Mouse (Mus musculus) hindbrain, postnatal 0 days (tissue): ENCODE results near the gene Grb10. TPM values are rescaled to one million over a fixed set of nuclear protein-coding genes. Genes with fewer than 3 reads are reported as not detected.

Experiments
- ATAC-seq: fragments of 200-750 bp; cut with Nextera tagmentation; 2 replicates; pipeline ENCODE4 v1.8.0; 2017; ENCODE audit warnings: mild to moderate bottlenecking, moderate TSS enrichment, moderate library complexity
- DNase-seq: peaks from one replicate; pipeline ENCODE4 v3.0.0-alpha.2; 2015; ENCODE audit warnings: low spot score
- H3K27ac ChIP-seq: fragments of 300-500 bp; sonication (generic); 2 replicates; pipeline ENCODE4 v1.5.1; 2014; ENCODE audit warnings: mild to moderate bottlenecking
- H3K27me3 ChIP-seq: fragments of 300-500 bp; sonication (generic); 2 replicates; pipeline ENCODE4 v1.6.1; 2014; ENCODE audit warnings: low read length, mixed read lengths; ENCODE audit not compliant: insufficient read depth
- H3K36me3 ChIP-seq: fragments of 300-500 bp; sonication (generic); 2 replicates; pipeline ENCODE4 v1.6.1; 2014; ENCODE audit warnings: low read length, mixed read lengths; ENCODE audit not compliant: insufficient read depth
- H3K4me1 ChIP-seq: fragments of 300-500 bp; sonication (generic); 2 replicates; pipeline ENCODE4 v1.6.1; 2014; ENCODE audit warnings: antibody characterized with exemption, low read length, mixed read lengths; ENCODE audit not compliant: insufficient read depth
- H3K4me2 ChIP-seq: fragments of 300-500 bp; sonication (generic); 2 replicates; pipeline ENCODE4 v1.6.1; 2014; ENCODE audit warnings: low read depth, mild to moderate bottlenecking, low read length, moderate library complexity, mixed read lengths
- H3K4me3 ChIP-seq: fragments of 300-500 bp; sonication (generic); 2 replicates; pipeline ENCODE4 v1.5.1; 2014; ENCODE audit warnings: low read length
- H3K9ac ChIP-seq: fragments of 300-500 bp; sonication (generic); replicated peaks from 2 replicates; pipeline ENCODE4 v1.6.1; 2014; ENCODE audit warnings: mild to moderate bottlenecking, low read length, moderate library complexity, mixed read lengths
- H3K9me3 ChIP-seq: fragments of 300-500 bp; sonication (generic); 2 replicates; pipeline ENCODE4 v1.6.1; 2016; ENCODE audit warnings: low read length, mixed read lengths
- CTCF ChIP-seq: IDR thresholded peaks from 2 replicates; pipeline ENCODE4 v1.5.1; 2016; ENCODE audit warnings: antibody characterized with exemption, control low read depth, low read depth
- whole genome bisulfite sequencing: fragments of 180-500 bp; shearing (Covaris S2); extraction: QIAGEN DNeasy Blood & Tissue Kit; methylation state at CpG from one replicate; pipeline ENCODE4 v1.1.7; 2014; 5-methylcytosine and 5-hydroxymethylcytosine counted together
- polyA plus RNA-seq: library from polyadenylated mRNA; unstranded; fragments of >200 nt; fragmentation: Nextera tagmentation; extraction: Ambion mirVana; gene quantifications from 2 replicates; pipeline ENCODE4 v1.2.1, GENCODE M21; 2015
- total RNA-seq: library from RNA; depleted of rRNA; stranded (reverse); fragments of >200 nt; gene quantifications from 2 replicates; pipeline ENCODE4 v1.2.3, GENCODE M21; 2014; rRNA removed

Grb10 gene
- total and polyA plus RNA-seq, 2 experiments from 2014 or later, result 48.7 to 111 TPM

GRCm38 (mm10) chr11:11886403-11886998 lies 152.0 kb downstream of the Grb10 start:
- no peaks in the 10 kb centered on the region for H3K4me1 ChIP-seq
- H3K36me3 ChIP-seq, result no peaks in the 10 kb centered on the region
- H3K4me2 ChIP-seq, result no peak overlapping the region
- no peaks in the 10 kb centered on the region for H3K27me3 ChIP-seq
- H3K9ac ChIP-seq, result no peak overlapping the region
- ATAC-seq (no peak), DNase-seq (no peak)
- no peak overlapping the region for H3K4me3 ChIP-seq
- H3K9me3 ChIP-seq, result no peaks in the 10 kb centered on the region
- no peak for TF ChIP-seq CTCF
- H3K27ac ChIP-seq, result no peak overlapping the region
- 47% methylated on average over 4 of the region's 4 CpGs for WGBS

DNA sequence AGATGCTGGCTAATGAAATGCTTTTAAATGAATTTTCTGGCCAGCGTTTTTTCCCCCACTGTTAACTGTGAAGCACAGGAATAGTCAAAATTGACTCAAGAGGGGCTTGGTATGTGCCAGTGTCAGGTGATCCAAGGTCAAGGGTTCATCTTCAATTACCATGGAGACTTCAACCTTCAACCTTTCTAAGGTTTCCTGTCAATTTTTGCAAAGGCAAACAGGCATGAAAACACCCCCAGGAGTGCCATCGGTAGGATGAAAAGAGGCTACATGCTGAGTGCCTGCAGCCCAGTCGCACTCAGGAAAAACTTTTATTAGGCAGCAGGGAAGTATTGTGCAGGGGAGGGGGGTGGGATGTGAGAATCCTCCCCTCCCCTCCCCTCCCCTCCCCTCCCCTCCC lies 152.6 kb downstream of the Grb10 start:
- H3K9ac ChIP-seq, result no peak overlapping the region
- H3K4me3 ChIP-seq, result no peak overlapping the region
- 12% methylated on average over 3 of the region's 3 CpGs for WGBS
- no peaks in the 10 kb centered on the region for H3K9me3 ChIP-seq
- H3K27me3 ChIP-seq, result no peaks in the 10 kb centered on the region
- no peaks in the 10 kb centered on the region for H3K4me1 ChIP-seq
- no peak for TF ChIP-seq CTCF
- no peak overlapping the region for H3K4me2 ChIP-seq
- DNase-seq (no peak), ATAC-seq (no peak)
- no peaks in the 10 kb centered on the region for H3K36me3 ChIP-seq
- no peak overlapping the region for H3K27ac ChIP-seq

GRCm38 (mm10) chr11:11885246-11885643 lies 153.2 kb downstream of the Grb10 start:
- WGBS, result 61% methylated on average over 4 of the region's 4 CpGs
- ATAC-seq (no peak), DNase-seq (no peak)
- Histone ChIP-seq H3K4me1 (no peaks in the 10 kb centered on the region), H3K27ac (no peak overlapping the region), H3K27me3 (no peaks in the 10 kb centered on the region), H3K4me2 (no peak overlapping the region), H3K9me3 (no peaks in the 10 kb centered on the region), H3K36me3 (no peaks in the 10 kb centered on the region), H3K9ac (no peak overlapping the region), H3K4me3 (no peak overlapping the region)
- no peak for TF ChIP-seq CTCF

DNA sequence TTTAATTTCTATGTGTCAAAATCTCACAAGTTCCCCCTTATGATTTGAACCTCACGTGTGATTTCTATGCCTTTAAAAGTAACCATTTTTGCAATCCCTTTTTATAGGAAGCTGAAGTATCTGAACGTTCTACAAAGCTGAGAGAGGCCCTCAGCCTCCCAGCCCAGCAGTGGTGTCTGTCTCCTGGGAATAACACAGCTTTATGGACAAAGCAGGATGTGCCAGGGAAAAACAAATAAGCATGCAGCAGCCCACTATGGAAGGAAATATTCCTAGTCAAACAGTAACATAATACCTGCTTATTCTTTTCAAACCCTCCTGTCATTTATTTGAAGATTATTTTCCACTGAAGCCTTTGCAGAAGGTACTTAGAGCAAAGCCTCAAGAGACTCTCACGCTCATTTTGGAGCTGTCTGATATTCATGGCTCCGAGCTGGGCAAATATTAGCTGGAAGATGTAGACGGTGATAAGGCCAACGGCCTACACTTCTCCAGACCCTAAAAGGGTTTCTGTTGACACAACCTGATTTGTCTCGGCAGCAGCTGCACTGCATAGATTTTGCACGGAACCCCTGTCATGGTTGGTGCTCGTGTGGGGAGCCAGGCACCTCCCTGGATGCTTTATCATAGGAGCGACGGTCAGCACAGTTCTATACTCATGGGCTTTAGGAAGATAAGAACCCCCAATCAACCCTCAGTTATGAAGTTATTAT lies 153.8 kb downstream of the Grb10 start:
- Histone ChIP-seq H3K36me3 (no peaks in the 10 kb centered on the region), H3K27me3 (no peaks in the 10 kb centered on the region), H3K4me1 (no peaks in the 10 kb centered on the region), H3K9ac (no peak overlapping the region), H3K4me3 (no peak overlapping the region), H3K27ac (no peak overlapping the region), H3K4me2 (no peak overlapping the region), H3K9me3 (no peaks in the 10 kb centered on the region)
- no peak for TF ChIP-seq CTCF
- DNase-seq, result no peak
- 36% methylated on average over 11 of the region's 11 CpGs for WGBS
- no peak for ATAC-seq

DNA sequence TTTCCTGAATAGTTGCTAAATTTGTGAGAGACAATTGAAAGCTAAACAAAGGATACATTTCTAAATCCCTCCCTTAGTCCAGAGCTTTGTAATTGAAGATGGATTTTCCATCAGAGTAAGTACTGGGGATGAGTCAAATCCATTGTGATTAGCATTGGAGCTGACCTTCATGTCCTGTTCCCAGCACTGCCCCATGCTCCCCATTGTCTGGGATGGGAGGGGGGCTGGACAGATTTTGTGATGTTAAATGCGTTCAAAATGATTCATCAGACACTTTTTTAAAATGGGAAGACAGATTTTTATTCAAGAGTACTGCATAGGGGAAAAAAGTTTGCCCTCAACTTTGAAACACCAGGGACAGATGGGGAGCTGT lies 156.7 kb downstream of the Grb10 start:
- ATAC-seq, result no peak
- Histone ChIP-seq H3K4me2 (no peak overlapping the region), H3K4me1 (no peaks in the 10 kb centered on the region), H3K9me3 (no peaks in the 10 kb centered on the region), H3K9ac (no peak overlapping the region), H3K4me3 (no peak overlapping the region), H3K36me3 (no peaks in the 10 kb centered on the region), H3K27ac (no peak overlapping the region), H3K27me3 (no peaks in the 10 kb centered on the region)
- DNase-seq, result no peak
- TF ChIP-seq CTCF, result no peak
- WGBS, result 8% methylated on average over 1 of the region's 1 CpGs

GRCm38 (mm10) chr11:11881026-11881782 lies 157.3 kb downstream of the Grb10 start:
- H3K4me2 ChIP-seq, result no peak overlapping the region
- H3K9ac ChIP-seq, result no peak overlapping the region
- ATAC-seq (no peak), DNase-seq (no peak)
- 37% methylated on average over 13 of the region's 13 CpGs for WGBS
- TF ChIP-seq CTCF, result no peak
- no peaks in the 10 kb centered on the region for H3K27me3 ChIP-seq
- H3K27ac ChIP-seq, result no peak overlapping the region
- no peaks in the 10 kb centered on the region for H3K36me3 ChIP-seq
- H3K9me3 ChIP-seq, result no peaks in the 10 kb centered on the region
- H3K4me3 ChIP-seq, result no peak overlapping the region
- no peaks in the 10 kb centered on the region for H3K4me1 ChIP-seq

Other genes with a start within 250 kb of the Grb10 start
- 10.7 and 11.3 TPM in 2 replicates for gene Fignl1, start 229.7 kb downstream of the Grb10 start, total RNA-seq
- 7.0 and 8.8 TPM in 2 replicates for gene Fignl1, start 229.7 kb downstream of the Grb10 start, polyA plus RNA-seq
- 11.4 and 13.7 TPM in 2 replicates for gene Ddc, start 140.5 kb downstream of the Grb10 start, total RNA-seq
- 15.4 and 20.5 TPM in 2 replicates for gene Ddc, start 140.5 kb downstream of the Grb10 start, polyA plus RNA-seq